Mouse (Mus musculus): ENCODE data around the gene Slc22a14. TPM values are rescaled to one million over a fixed set of nuclear protein-coding genes. Genes with fewer than 3 reads are reported as not detected.
"Not testable (repeated sequence)": the region's sequence is repeated elsewhere in the genome, so short reads cannot be mapped to it uniquely, and the experiment has no call there.

The Slc22a14 gene
- polyA plus RNA-seq, 1 experiment from 2014 or later, result not detected

DNA sequence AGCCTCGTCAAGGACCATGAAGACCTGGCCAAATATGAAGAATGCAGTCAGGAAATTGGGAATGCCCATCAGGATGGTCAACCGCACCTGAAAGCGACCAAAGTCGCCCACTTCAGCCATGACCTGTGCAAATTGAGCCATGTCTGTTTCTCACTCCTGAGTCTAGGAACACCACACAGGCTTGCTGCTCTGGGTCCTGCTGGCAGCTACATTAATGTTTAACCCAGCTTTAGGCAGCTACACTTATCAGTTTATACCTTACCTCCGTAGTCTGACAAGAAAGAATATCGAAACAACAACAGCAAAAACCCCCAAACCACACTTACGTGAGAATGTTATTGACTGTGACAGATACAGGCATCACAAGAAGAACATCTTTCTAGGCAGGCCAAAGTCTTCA, 133.8 kb downstream of the Slc22a14 start:
- WGBS (ENCODE audit: insufficient replicate concordance), result 89% methylated on average over 7 of the region's 7 CpGs
- ATAC-seq (replicated peaks; ENCODE audit: insufficient number of reproducible peaks, low FRiP score, low TSS enrichment), result no peak
- H3K4me3 ChIP-seq (ENCODE audit: low read depth, low read length), result no peak overlapping the region
- H3K4me1 ChIP-seq (ENCODE audit: control insufficient read depth, insufficient read depth, low read length), result no peaks in the 10 kb centered on the region
- no peak overlapping the region for H3K27ac ChIP-seq (ENCODE audit: low read depth, low read length)
- H3K36me3 ChIP-seq (ENCODE audit: control insufficient read depth, insufficient read depth, low read length), result no peaks in the 10 kb centered on the region
- H3K4me2 ChIP-seq, result no peak overlapping the region
- H3K9me3 ChIP-seq (replicated peaks; ENCODE audit: control insufficient read depth, low read length), result no peaks in the 10 kb centered on the region
- H3K27me3 ChIP-seq (ENCODE audit: control insufficient read depth, insufficient read depth, low read length), result no peaks in the 10 kb centered on the region
- H3K9ac ChIP-seq (ENCODE audit: low read depth, low read length), result no peak overlapping the region

DNA sequence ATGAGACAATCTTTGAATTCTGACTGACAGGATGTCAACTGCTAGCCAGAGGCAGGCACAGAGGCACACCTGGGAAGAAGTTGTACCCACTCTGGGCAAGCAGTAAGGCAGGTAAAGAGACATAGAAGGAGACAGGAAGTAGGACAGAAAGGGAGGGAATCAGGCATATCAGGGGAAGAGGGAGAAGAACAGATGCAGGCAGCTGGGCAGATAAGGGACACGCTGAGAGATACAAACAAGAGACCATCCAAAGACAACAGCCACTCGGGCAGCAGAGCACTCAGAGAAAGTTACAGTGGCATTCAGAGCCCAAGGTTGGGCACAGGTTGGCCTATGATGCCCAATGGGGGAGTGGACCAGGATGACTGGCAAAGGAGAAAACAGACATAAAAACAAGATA, 134.5 kb downstream of the Slc22a14 start:
- H3K4me3 ChIP-seq (ENCODE audit: low read depth, low read length), result no peak overlapping the region
- WGBS (ENCODE audit: insufficient replicate concordance), result 41% methylated on average over 2 of the region's 2 CpGs
- no peaks in the 10 kb centered on the region for H3K27me3 ChIP-seq (ENCODE audit: control insufficient read depth, insufficient read depth, low read length)
- no peak overlapping the region for H3K27ac ChIP-seq (ENCODE audit: low read depth, low read length)
- ATAC-seq (replicated peaks; ENCODE audit: insufficient number of reproducible peaks, low FRiP score, low TSS enrichment), result no peak
- no peaks in the 10 kb centered on the region; the same call in 1 of the 2 replicates for H3K36me3 ChIP-seq (ENCODE audit: control insufficient read depth, insufficient read depth, low read length)
- H3K9me3 ChIP-seq (replicated peaks; ENCODE audit: control insufficient read depth, low read length), result no peaks in the 10 kb centered on the region
- no peak overlapping the region for H3K4me2 ChIP-seq
- no peaks in the 10 kb centered on the region for H3K4me1 ChIP-seq (ENCODE audit: control insufficient read depth, insufficient read depth, low read length)
- H3K9ac ChIP-seq (ENCODE audit: low read depth, low read length), result no peak overlapping the region

DNA sequence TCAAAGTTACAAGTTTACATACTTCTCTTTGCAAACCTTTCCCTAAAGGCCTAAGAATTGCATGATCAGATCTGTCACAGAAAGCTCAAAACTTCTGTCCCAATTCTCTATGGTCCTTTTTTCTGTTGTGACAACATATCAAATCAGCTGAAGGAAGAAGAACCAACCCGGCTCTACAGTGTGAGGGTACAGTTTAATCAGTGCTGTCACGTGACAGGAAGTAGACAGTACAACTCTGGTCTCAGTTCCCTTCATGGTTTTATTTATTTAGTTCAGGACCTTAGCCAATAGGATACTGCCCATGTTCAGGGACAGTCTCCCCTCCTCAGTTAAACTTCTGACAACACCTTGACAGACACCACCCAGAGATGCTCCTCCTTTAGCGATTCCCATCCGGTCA, 145.1 kb downstream of the Slc22a14 start:
- H3K27ac ChIP-seq (ENCODE audit: low read depth, low read length), result no peak overlapping the region
- no peak overlapping the region for H3K4me2 ChIP-seq
- ATAC-seq (replicated peaks; ENCODE audit: insufficient number of reproducible peaks, low FRiP score, low TSS enrichment), result no peak
- H3K9ac ChIP-seq (ENCODE audit: low read depth, low read length), result no peak overlapping the region
- H3K27me3 ChIP-seq (ENCODE audit: control insufficient read depth, insufficient read depth, low read length), result no peaks in the 10 kb centered on the region
- no peaks in the 10 kb centered on the region for H3K9me3 ChIP-seq (replicated peaks; ENCODE audit: control insufficient read depth, low read length)
- no peaks in the 10 kb centered on the region for H3K4me1 ChIP-seq (ENCODE audit: control insufficient read depth, insufficient read depth, low read length)
- H3K4me3 ChIP-seq (ENCODE audit: low read depth, low read length), result no peak overlapping the region
- H3K36me3 ChIP-seq (ENCODE audit: control insufficient read depth, insufficient read depth, low read length), result peaks cover 11% of the 10 kb centered on the region; the same call in 1 of the 2 replicates
- WGBS (ENCODE audit: insufficient replicate concordance), result 76% methylated on average over 4 of the region's 4 CpGs

DNA sequence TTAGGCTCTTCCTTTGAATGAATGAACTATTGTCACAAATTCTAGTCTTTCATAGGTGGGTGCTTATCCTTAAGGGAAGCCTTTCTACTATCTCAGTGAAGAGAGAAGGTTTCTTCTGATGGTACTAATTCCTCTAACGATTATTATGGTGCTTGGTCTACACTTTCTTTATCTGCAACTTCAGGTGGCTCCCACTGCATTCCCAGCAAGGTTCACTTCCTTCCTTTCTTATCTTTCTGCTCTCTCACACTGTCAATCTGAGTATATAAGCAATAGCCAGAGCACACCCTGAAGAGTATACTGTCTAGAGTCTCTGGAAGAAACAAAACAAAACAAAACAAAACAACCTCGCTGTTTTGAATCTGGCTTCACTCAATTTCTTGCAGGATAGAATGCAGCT, 145.7 kb downstream of the Slc22a14 start:
- Histone ChIP-seq H3K36me3 (ENCODE audit: control insufficient read depth, insufficient read depth, low read length) (peaks cover 8% of the 10 kb centered on the region; the same call in 1 of the 2 replicates), H3K9ac (ENCODE audit: low read depth, low read length) (no peak overlapping the region), H3K4me3 (ENCODE audit: low read depth, low read length) (no peak overlapping the region), H3K9me3 (replicated peaks; ENCODE audit: control insufficient read depth, low read length) (no peaks in the 10 kb centered on the region), H3K4me2 (no peak overlapping the region), H3K27ac (ENCODE audit: low read depth, low read length) (no peak overlapping the region), H3K27me3 (ENCODE audit: control insufficient read depth, insufficient read depth, low read length) (no peaks in the 10 kb centered on the region), H3K4me1 (ENCODE audit: control insufficient read depth, insufficient read depth, low read length) (no peaks in the 10 kb centered on the region)
- ATAC-seq (replicated peaks; ENCODE audit: insufficient number of reproducible peaks, low FRiP score, low TSS enrichment), result no peak
- WGBS (ENCODE audit: insufficient replicate concordance), result 66% methylated on average over 2 of the region's 2 CpGs

DNA sequence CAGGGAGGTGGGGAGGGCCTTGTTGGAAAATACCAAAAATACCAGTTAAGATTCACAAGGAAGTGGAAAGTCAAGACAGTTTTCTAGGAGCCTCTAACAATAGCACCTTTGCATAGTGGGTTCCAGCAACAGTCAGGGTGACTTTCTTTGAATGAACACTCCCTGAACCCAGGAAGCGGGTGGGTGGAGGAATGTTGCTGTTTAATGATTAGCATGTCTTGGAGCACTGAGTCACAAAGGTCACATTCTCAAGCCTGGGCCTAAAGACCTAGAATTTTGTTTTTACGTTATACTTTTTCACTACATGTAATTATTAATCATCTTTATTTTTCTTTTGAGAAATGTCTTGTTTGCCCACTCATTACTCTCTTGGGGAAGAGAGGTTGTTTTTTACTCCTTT, 150.0 kb downstream of the Slc22a14 start:
- WGBS (ENCODE audit: insufficient replicate concordance), result 81% methylated on average over 2 of the region's 2 CpGs
- H3K4me1 ChIP-seq (ENCODE audit: control insufficient read depth, insufficient read depth, low read length); ATAC-seq (replicated peaks; ENCODE audit: insufficient number of reproducible peaks, low FRiP score, low TSS enrichment); H3K27me3 ChIP-seq (ENCODE audit: control insufficient read depth, insufficient read depth, low read length); H3K9ac ChIP-seq (ENCODE audit: low read depth, low read length); H3K4me3 ChIP-seq (ENCODE audit: low read depth, low read length); H3K36me3 ChIP-seq (ENCODE audit: control insufficient read depth, insufficient read depth, low read length); H3K4me2 ChIP-seq; H3K27ac ChIP-seq (ENCODE audit: low read depth, low read length); H3K9me3 ChIP-seq (replicated peaks; ENCODE audit: control insufficient read depth, low read length): not testable (repeated sequence)

DNA sequence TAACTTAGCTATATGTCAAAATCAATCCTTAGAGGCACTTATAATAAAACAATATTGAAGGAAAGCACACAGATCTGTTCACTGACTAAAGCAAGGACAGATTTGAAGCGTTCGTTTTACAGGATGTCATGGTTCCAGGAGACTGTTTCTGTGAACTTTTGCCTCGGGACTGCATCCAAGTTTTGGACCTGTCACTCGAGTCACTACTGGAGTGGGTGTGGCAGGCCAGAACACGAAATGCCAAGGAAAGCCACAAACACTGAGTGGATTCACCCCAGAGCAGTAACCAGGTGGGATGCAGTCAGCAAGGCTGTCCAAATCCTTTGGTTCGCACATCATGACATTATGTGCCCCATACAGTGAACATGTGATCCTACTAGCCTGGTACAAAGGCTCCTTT, 150.8 kb downstream of the Slc22a14 start:
- Histone ChIP-seq H3K36me3 (ENCODE audit: control insufficient read depth, insufficient read depth, low read length) (no peaks in the 10 kb centered on the region), H3K4me1 (ENCODE audit: control insufficient read depth, insufficient read depth, low read length) (no peaks in the 10 kb centered on the region), H3K9me3 (replicated peaks; ENCODE audit: control insufficient read depth, low read length) (no peaks in the 10 kb centered on the region), H3K27me3 (ENCODE audit: control insufficient read depth, insufficient read depth, low read length) (no peaks in the 10 kb centered on the region), H3K9ac (ENCODE audit: low read depth, low read length) (no peak overlapping the region), H3K4me3 (ENCODE audit: low read depth, low read length) (no peak overlapping the region), H3K4me2 (no peak overlapping the region), H3K27ac (ENCODE audit: low read depth, low read length) (no peak overlapping the region)
- no peak for ATAC-seq (replicated peaks; ENCODE audit: insufficient number of reproducible peaks, low FRiP score, low TSS enrichment)
- 82% methylated on average over 6 of the region's 6 CpGs for WGBS (ENCODE audit: insufficient replicate concordance)

DNA sequence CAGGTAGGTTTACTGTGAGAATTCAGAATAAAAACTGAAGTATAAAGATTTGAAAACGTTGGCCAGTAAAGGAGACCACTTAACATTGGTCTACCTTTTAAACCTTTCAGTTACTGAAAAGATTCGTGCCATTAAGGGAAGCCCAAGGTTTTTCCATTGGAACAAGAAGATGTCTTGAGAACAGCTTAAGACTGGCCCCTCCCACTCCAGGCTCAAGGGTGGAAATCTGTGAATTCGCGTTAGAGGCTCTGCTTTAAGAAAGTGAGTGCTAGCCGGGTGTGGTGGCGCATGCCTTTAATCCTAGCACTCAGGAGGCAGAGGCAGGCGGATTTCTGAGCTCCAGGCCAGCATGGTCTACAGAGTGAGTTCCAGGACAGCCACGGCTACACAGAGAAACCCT, 152.4 kb downstream of the Slc22a14 start:
- ATAC-seq (replicated peaks; ENCODE audit: insufficient number of reproducible peaks, low FRiP score, low TSS enrichment), result no peak
- no peaks in the 10 kb centered on the region for H3K9me3 ChIP-seq (replicated peaks; ENCODE audit: control insufficient read depth, low read length)
- no peak overlapping the region for H3K4me2 ChIP-seq
- H3K4me1 ChIP-seq (ENCODE audit: control insufficient read depth, insufficient read depth, low read length), result no peaks in the 10 kb centered on the region
- 70% methylated on average over 8 of the region's 8 CpGs for WGBS (ENCODE audit: insufficient replicate concordance)
- H3K27me3 ChIP-seq (ENCODE audit: control insufficient read depth, insufficient read depth, low read length), result no peaks in the 10 kb centered on the region
- no peak overlapping the region for H3K4me3 ChIP-seq (ENCODE audit: low read depth, low read length)
- H3K27ac ChIP-seq (ENCODE audit: low read depth, low read length), result no peak overlapping the region
- H3K9ac ChIP-seq (ENCODE audit: low read depth, low read length), result no peak overlapping the region
- no peaks in the 10 kb centered on the region for H3K36me3 ChIP-seq (ENCODE audit: control insufficient read depth, insufficient read depth, low read length)

DNA sequence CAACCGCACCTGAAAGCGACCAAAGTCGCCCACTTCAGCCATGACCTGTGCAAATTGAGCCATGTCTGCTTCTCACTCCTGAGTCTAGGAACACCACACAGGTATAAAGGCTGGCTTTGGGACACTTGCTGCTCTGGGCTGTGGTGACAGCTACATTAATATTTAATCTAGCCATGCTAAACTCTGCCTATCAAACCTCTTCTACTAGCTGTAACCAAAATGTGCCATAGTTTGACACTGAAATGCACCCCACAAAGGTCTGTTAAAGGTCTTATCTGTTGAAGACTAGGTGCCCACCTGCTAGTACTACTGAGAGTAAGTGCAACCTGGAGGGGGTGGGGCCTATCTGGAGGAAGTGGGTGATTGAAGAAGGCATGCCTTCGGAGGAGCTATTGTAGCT, 156.4 kb downstream of the Slc22a14 start, which contains the start of gene Slc22a13:
TSS of gene Slc22a13 (minus strand) at position 101 of the 400 bp plus-strand sequence.
- no peak within 1 kb of the TSS for H3K9ac ChIP-seq (ENCODE audit: low read depth, low read length)
- H3K27me3 ChIP-seq (ENCODE audit: control insufficient read depth, insufficient read depth, low read length), result no peaks in the 10 kb centered on the region
- WGBS (ENCODE audit: insufficient replicate concordance), result 85% methylated on average over 4 of the region's 4 CpGs
- no peaks in the 10 kb centered on the region for H3K36me3 ChIP-seq (ENCODE audit: control insufficient read depth, insufficient read depth, low read length)
- no peak within 1 kb of the TSS for H3K4me2 ChIP-seq
- ATAC-seq (replicated peaks; ENCODE audit: insufficient number of reproducible peaks, low FRiP score, low TSS enrichment), result no peak
- H3K4me3 ChIP-seq (ENCODE audit: low read depth, low read length), result no peak within 1 kb of the TSS
- no peak within 1 kb of the TSS for H3K27ac ChIP-seq (ENCODE audit: low read depth, low read length)
- peaks cover 2% of the 10 kb centered on the region; the same call in 1 of the 2 replicates for H3K9me3 ChIP-seq (replicated peaks; ENCODE audit: control insufficient read depth, low read length)
- H3K4me1 ChIP-seq (ENCODE audit: control insufficient read depth, insufficient read depth, low read length), result no peaks in the 10 kb centered on the region

DNA sequence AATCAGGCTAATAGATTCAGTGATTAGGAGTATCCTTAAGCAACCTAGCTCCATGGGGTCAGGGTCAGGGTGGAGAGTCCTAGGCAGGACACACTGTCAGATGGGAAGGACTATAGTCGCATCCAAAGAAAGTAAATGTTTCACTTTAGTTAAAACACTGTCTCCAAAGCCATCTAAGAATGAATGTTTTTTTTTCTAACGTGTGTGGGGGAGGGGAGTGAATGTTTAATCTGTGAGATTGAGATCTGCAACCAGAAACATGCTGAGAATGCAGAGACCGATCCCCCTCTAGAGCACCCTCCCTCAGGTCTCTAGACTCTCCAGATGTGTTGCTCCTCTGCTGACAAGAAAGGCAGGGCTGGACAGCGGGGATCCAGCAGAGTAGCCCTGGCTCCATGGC, 158.2 kb downstream of the Slc22a14 start:
- Histone ChIP-seq H3K27me3 (ENCODE audit: control insufficient read depth, insufficient read depth, low read length) (no peaks in the 10 kb centered on the region), H3K9me3 (replicated peaks; ENCODE audit: control insufficient read depth, low read length) (peaks cover 2% of the 10 kb centered on the region; the same call in 1 of the 2 replicates), H3K4me1 (ENCODE audit: control insufficient read depth, insufficient read depth, low read length) (no peaks in the 10 kb centered on the region), H3K4me2 (no peak overlapping the region), H3K27ac (ENCODE audit: low read depth, low read length) (no peak overlapping the region), H3K9ac (ENCODE audit: low read depth, low read length) (no peak overlapping the region), H3K4me3 (ENCODE audit: low read depth, low read length) (no peak overlapping the region), H3K36me3 (ENCODE audit: control insufficient read depth, insufficient read depth, low read length) (no peaks in the 10 kb centered on the region)
- 62% methylated on average over 4 of the region's 4 CpGs for WGBS (ENCODE audit: insufficient replicate concordance)
- no peak for ATAC-seq (replicated peaks; ENCODE audit: insufficient number of reproducible peaks, low FRiP score, low TSS enrichment)
